Mouse (Mus musculus): Measurements from ENCODE around the gene Fancd2. TPM values are rescaled to one million over a fixed set of nuclear protein-coding genes. Genes with fewer than 3 reads are reported as not detected.

Fancd2 gene
- total RNA-seq (2021) = 1 to 10 TPM; 1.5 to 2.2 TPM
- long read RNA-seq, experiment 1, partial matches to known transcripts = 3 of 8 reads
- long read RNA-seq, experiment 1, other reads (novel, unspliced or antisense) = 5 of 8 reads
- long read RNA-seq, experiment 2, partial matches to known transcripts = 3 of 6 reads
- long read RNA-seq, experiment 2, other reads (novel, unspliced or antisense) = 3 of 6 reads

GRCm38 (mm10) chr6:113530932-113531839, at the start of gene Fancd2, which contains the start of gene Emc3:
TSS of gene Fancd2 (plus strand) at chr6:113531682.
TSS of gene Emc3 (minus strand) at chr6:113531652.
- DNase-seq (ENCODE audit: low spot score in 2 of 2) = peak; percentile 93 to 95

- peak in 1 of 2 experiments; percentile 55 for DNase-seq (ENCODE audit: low spot score in 2 of 2)
Observed at GRCm38 (mm10) chr6:113482477-113483099, 48.9 kb upstream of the Fancd2 start.

- peak; percentile 90 to 93 for DNase-seq (ENCODE audit: low spot score in 2 of 2)
Observed at GRCm38 (mm10) chr6:113483100-113483615, 48.3 kb upstream of the Fancd2 start, which contains the start of gene Creld1. TSS of gene Creld1 (plus strand) at chr6:113483297.

GRCm38 (mm10) chr6:113483729-113484128, 47.8 kb upstream of the Fancd2 start:
- no peak for DNase-seq (ENCODE audit: low spot score in 2 of 2)

GRCm38 (mm10) chr6:113487125-113487576, 44.3 kb upstream of the Fancd2 start:
- DNase-seq (ENCODE audit: low spot score in 2 of 2) = no peak

- DNase-seq (ENCODE audit: low spot score in 2 of 2) = no peak
Observed at GRCm38 (mm10) chr6:113489410-113489809, 42.1 kb upstream of the Fancd2 start.

- peak; percentile 70 to 82 for DNase-seq (ENCODE audit: low spot score in 2 of 2)
Observed at GRCm38 (mm10) chr6:113492101-113492864, 39.2 kb upstream of the Fancd2 start.

GRCm38 (mm10) chr6:113494258-113494788, 37.2 kb upstream of the Fancd2 start:
- peak; percentile 62 to 72 for DNase-seq (ENCODE audit: low spot score in 2 of 2)

GRCm38 (mm10) chr6:113495071-113495675, 36.3 kb upstream of the Fancd2 start:
- DNase-seq (ENCODE audit: low spot score in 2 of 2) = no peak

- no peak for DNase-seq (ENCODE audit: low spot score in 2 of 2)
Observed at GRCm38 (mm10) chr6:113499346-113499745, 32.1 kb upstream of the Fancd2 start.

GRCm38 (mm10) chr6:113501388-113502084, 29.9 kb upstream of the Fancd2 start, which contains the start of gene Prrt3:
TSS of gene Prrt3 (minus strand) at chr6:113501931.
- DNase-seq (ENCODE audit: low spot score in 2 of 2) = peak; percentile 75 to 85

GRCm38 (mm10) chr6:113502801-113503200, 28.7 kb upstream of the Fancd2 start:
- no peak for DNase-seq (ENCODE audit: low spot score in 2 of 2)

- no peak for DNase-seq (ENCODE audit: low spot score in 2 of 2)
Observed at GRCm38 (mm10) chr6:113505689-113506088, 25.8 kb upstream of the Fancd2 start.

- DNase-seq (ENCODE audit: low spot score in 2 of 2) = no peak
Observed at GRCm38 (mm10) chr6:113507130-113507529, 24.4 kb upstream of the Fancd2 start.

- DNase-seq (ENCODE audit: low spot score in 2 of 2) = no peak
Observed at GRCm38 (mm10) chr6:113508272-113508946, 23.1 kb upstream of the Fancd2 start.

GRCm38 (mm10) chr6:113508947-113509280, 22.6 kb upstream of the Fancd2 start:
- no peak for DNase-seq (ENCODE audit: low spot score in 2 of 2)

- no peak for DNase-seq (ENCODE audit: low spot score in 2 of 2)
Observed at GRCm38 (mm10) chr6:113513944-113514343, 17.5 kb upstream of the Fancd2 start.

GRCm38 (mm10) chr6:113514600-113514999, 16.9 kb upstream of the Fancd2 start:
- DNase-seq (ENCODE audit: low spot score in 2 of 2) = no peak

Data from left cerebral cortex, adult 18-20 months (tissue).